Mouse (Mus musculus) heart, embryonic 14.5 days (tissue): ENCODE data around the gene Gm11563. TPM values are rescaled to one million over a fixed set of nuclear protein-coding genes. Genes with fewer than 3 reads are reported as not detected.

ENCODE experiments used
- polyA plus RNA-seq: library from polyadenylated mRNA; unstranded; fragments of >200 nt; fragmentation: Nextera tagmentation; extraction: Ambion mirVana; gene quantifications from 2 replicates; pipeline ENCODE4 v1.2.1, GENCODE M21; 2014

Gene Gm11563
- polyA plus RNA-seq, 1 experiment from 2014 or later, result not detected

Other genes with a start within 250 kb of the Gm11563 start
- gene Krt12, start 236.7 kb downstream of the Gm11563 start, polyA plus RNA-seq, result not detected in 2 replicates
- gene Krt20, start 220.8 kb downstream of the Gm11563 start, polyA plus RNA-seq, result 0.67 and 0.70 TPM in 2 replicates
- gene Krt23, start 165.8 kb downstream of the Gm11563 start, polyA plus RNA-seq, result 0.38 TPM in 1 of 2 replicates, not detected in the other
- not detected in 2 replicates for gene Krt39, start 137.6 kb downstream of the Gm11563 start, polyA plus RNA-seq
- not detected in 2 replicates for gene Krt40, start 115.8 kb downstream of the Gm11563 start, polyA plus RNA-seq
- not detected in 2 replicates for gene Krtap3-3, start 108.1 kb downstream of the Gm11563 start, polyA plus RNA-seq
- gene Krtap3-2, start 102.1 kb downstream of the Gm11563 start, polyA plus RNA-seq, result not detected in 2 replicates
- not detected in 2 replicates for gene Gm11939, start 99.5 kb downstream of the Gm11563 start, polyA plus RNA-seq
- gene Krtap3-1, start 92.3 kb downstream of the Gm11563 start, polyA plus RNA-seq, result not detected in 2 replicates
- gene Krtap1-5, start 77.9 kb downstream of the Gm11563 start, polyA plus RNA-seq, result not detected in 2 replicates
- not detected in 2 replicates for gene Krtap1-4, start 75.3 kb downstream of the Gm11563 start, polyA plus RNA-seq
- gene Krtap1-3, start 67.6 kb downstream of the Gm11563 start, polyA plus RNA-seq, result not detected in 2 replicates
- gene Krtap9-3, start 60.9 kb downstream of the Gm11563 start, polyA plus RNA-seq, result not detected in 2 replicates
- gene Gm11938, start 55.7 kb downstream of the Gm11563 start, polyA plus RNA-seq, result not detected in 2 replicates
- gene Gm11937, start 48.8 kb downstream of the Gm11563 start, polyA plus RNA-seq, result not detected in 2 replicates
- gene Krtap2-4, start 44.1 kb downstream of the Gm11563 start, polyA plus RNA-seq, result not detected in 2 replicates
- gene Gm11562, start 38.5 kb downstream of the Gm11563 start, polyA plus RNA-seq, result not detected in 2 replicates
- gene Krtap4-1, start 30.7 kb downstream of the Gm11563 start, polyA plus RNA-seq, result not detected in 2 replicates
- not detected in 2 replicates for gene Krtap4-2, start 23.9 kb downstream of the Gm11563 start, polyA plus RNA-seq
- gene Krtap4-7, start 14.9 kb downstream of the Gm11563 start, polyA plus RNA-seq, result not detected in 2 replicates
- not detected in 2 replicates for gene Gm11555, start 8.7 kb downstream of the Gm11563 start, polyA plus RNA-seq
- not detected in 2 replicates for gene Krtap4-6, start 7.0 kb upstream of the Gm11563 start, polyA plus RNA-seq
- not detected in 2 replicates for gene Gm14190, start 31.8 kb upstream of the Gm11563 start, polyA plus RNA-seq
- not detected in 2 replicates for gene Gm14180, start 75.3 kb upstream of the Gm11563 start, polyA plus RNA-seq
- gene Gm11595, start 114.0 kb upstream of the Gm11563 start, polyA plus RNA-seq, result not detected in 2 replicates
- gene Krtap4-8, start 121.7 kb upstream of the Gm11563 start, polyA plus RNA-seq, result not detected in 2 replicates
- not detected in 2 replicates for gene Krtap4-9, start 126.2 kb upstream of the Gm11563 start, polyA plus RNA-seq
- not detected in 2 replicates for gene Gm11596, start 134.5 kb upstream of the Gm11563 start, polyA plus RNA-seq
- not detected in 2 replicates for gene Gm11569, start 140.0 kb upstream of the Gm11563 start, polyA plus RNA-seq
- gene Gm11554, start 145.5 kb upstream of the Gm11563 start, polyA plus RNA-seq, result not detected in 2 replicates
- not detected in 2 replicates for gene Krtap4-13, start 150.9 kb upstream of the Gm11563 start, polyA plus RNA-seq
- not detected in 2 replicates for gene Gm11564, start 156.7 kb upstream of the Gm11563 start, polyA plus RNA-seq
- not detected in 2 replicates for gene 2300003K06Rik, start 179.1 kb upstream of the Gm11563 start, polyA plus RNA-seq
- not detected in 2 replicates for gene Krtap4-16, start 192.6 kb upstream of the Gm11563 start, polyA plus RNA-seq
- not detected in 2 replicates for gene Gm11568, start 199.0 kb upstream of the Gm11563 start, polyA plus RNA-seq
- gene Gm11559, start 205.5 kb upstream of the Gm11563 start, polyA plus RNA-seq, result not detected in 2 replicates
- not detected in 2 replicates for gene Krtap9-1, start 214.4 kb upstream of the Gm11563 start, polyA plus RNA-seq
- gene Gm11567, start 220.2 kb upstream of the Gm11563 start, polyA plus RNA-seq, result not detected in 2 replicates
- not detected in 2 replicates for gene Krtap31-1, start 249.0 kb upstream of the Gm11563 start, polyA plus RNA-seq